Mouse (Mus musculus) heart, embryonic 15.5 days (tissue): Measurements from ENCODE around the gene Hist3h2ba. TPM values are rescaled to one million over a fixed set of nuclear protein-coding genes. Genes with fewer than 3 reads are reported as not detected.

Source experiments
- ATAC-seq: fragments of 200-750 bp; cut with Nextera tagmentation; replicated peaks from 2 replicates; pipeline ENCODE4 v1.8.0; 2017; ENCODE audit warnings: low read depth, moderate TSS enrichment; ENCODE audit not compliant: insufficient number of reproducible peaks, insufficient read depth, low FRiP score
- H3K27ac ChIP-seq: fragments of 300-500 bp; sonication (generic); 2 replicates; pipeline ENCODE4 v1.5.1; 2015; ENCODE audit warnings: mild to moderate bottlenecking, inconsistent platforms
- H3K27me3 ChIP-seq: fragments of 300-500 bp; sonication (generic); 2 replicates; pipeline ENCODE4 v1.6.1; 2015; ENCODE audit warnings: inconsistent platforms
- H3K36me3 ChIP-seq: fragments of 300-500 bp; sonication (generic); 2 replicates; pipeline ENCODE4 v1.6.1; 2015; ENCODE audit warnings: mild to moderate bottlenecking, inconsistent platforms
- H3K4me1 ChIP-seq: fragments of 300-500 bp; sonication (generic); replicated peaks from 2 replicates; pipeline ENCODE4 v1.6.1; 2015; ENCODE audit warnings: inconsistent platforms
- H3K4me2 ChIP-seq: fragments of 300-500 bp; sonication (generic); 2 replicates; pipeline ENCODE4 v1.6.1; 2015; ENCODE audit warnings: inconsistent platforms, mild to moderate bottlenecking, moderate library complexity
- H3K4me3 ChIP-seq: fragments of 300-500 bp; sonication (generic); 2 replicates; pipeline ENCODE4 v1.5.1; 2015; ENCODE audit warnings: mild to moderate bottlenecking, inconsistent platforms
- H3K9ac ChIP-seq: fragments of 300-500 bp; sonication (generic); 2 replicates; pipeline ENCODE4 v1.6.1; 2015; ENCODE audit warnings: mild to moderate bottlenecking, inconsistent platforms
- H3K9me3 ChIP-seq: fragments of 300-500 bp; sonication (generic); replicated peaks from 2 replicates; pipeline ENCODE4 v1.6.1; 2016; ENCODE audit warnings: inconsistent platforms
- WGBS: fragments of 180-500 bp; shearing (Covaris S2); methylation state at CpG from one replicate; pipeline ENCODE4 v1.1.7; 2015; ENCODE audit warnings: mixed read lengths; 5-methylcytosine and 5-hydroxymethylcytosine counted together
- polyA plus RNA-seq: library from polyadenylated mRNA; unstranded; fragments of >200 nt; fragmentation: Nextera tagmentation; extraction: Ambion mirVana; gene quantifications from 2 replicates; pipeline ENCODE4 v1.2.1, GENCODE M21; 2015

Hist3h2ba gene
- polyA plus RNA-seq, 1 experiment from 2014 or later = 18.0 TPM

DNA sequence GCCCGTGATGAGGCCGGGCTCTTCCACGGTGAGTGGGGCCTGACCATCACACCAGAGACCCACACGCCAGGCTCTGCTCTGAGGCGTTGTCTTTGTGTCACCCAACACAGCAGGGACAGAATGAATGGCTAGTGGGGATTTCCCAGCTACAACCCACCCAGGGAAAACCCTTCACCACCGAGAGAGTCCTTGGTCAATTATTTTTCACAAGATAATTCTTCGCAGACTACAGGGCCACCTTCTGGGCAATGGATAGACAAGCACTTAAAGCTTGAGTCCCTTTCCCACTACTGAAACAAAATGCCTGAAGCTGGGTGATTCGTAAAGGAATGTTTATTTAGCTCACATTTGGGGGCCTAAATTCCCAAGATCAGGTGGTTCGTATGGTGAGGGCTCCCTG, 26.3 kb upstream of the Hist3h2ba start:
- Histone ChIP-seq H3K4me1 (no peaks in the 10 kb centered on the region), H3K4me2 (no peak overlapping the region), H3K9ac (no peak overlapping the region), H3K4me3 (no peak overlapping the region), H3K9me3 (no peaks in the 10 kb centered on the region), H3K27me3 (no peaks in the 10 kb centered on the region), H3K27ac (no peak overlapping the region), H3K36me3 (no peaks in the 10 kb centered on the region)
- no peak for ATAC-seq
- 79% methylated on average over 9 of the region's 9 CpGs for WGBS

DNA sequence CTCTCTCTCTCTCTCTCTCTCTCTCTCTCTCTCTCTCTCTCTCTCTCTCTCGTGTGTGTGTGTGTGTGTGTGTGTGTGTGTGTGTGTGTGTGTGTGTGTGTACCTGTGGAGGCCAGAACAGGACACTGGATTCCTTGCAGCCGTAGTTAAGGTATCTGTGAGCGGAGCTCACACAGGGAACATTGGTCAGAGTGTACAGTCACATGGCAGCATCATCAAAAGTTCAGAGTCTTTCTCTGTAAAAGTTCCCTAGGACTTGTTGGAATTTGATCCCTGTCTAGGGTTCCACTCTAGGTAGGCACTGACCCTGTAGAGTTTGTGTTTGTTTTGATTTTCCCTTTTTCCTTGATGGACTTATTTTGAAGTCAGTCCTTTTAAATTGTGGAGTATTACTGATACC, 22.1 kb upstream of the Hist3h2ba start:
- H3K27me3 ChIP-seq = no peaks in the 10 kb centered on the region
- H3K27ac ChIP-seq = no peak overlapping the region
- H3K4me2 ChIP-seq = no peak overlapping the region
- 86% methylated on average over 2 of the region's 3 CpGs for WGBS
- no peak overlapping the region for H3K9ac ChIP-seq
- H3K4me1 ChIP-seq = peaks cover 8% of the 10 kb centered on the region
- H3K9me3 ChIP-seq = no peaks in the 10 kb centered on the region
- no peak for ATAC-seq
- H3K4me3 ChIP-seq = no peak overlapping the region
- H3K36me3 ChIP-seq = peaks cover 9% of the 10 kb centered on the region; the same call in 1 of the 2 replicates

- no peaks in the 10 kb centered on the region for H3K27me3 ChIP-seq
- H3K4me2 ChIP-seq = no peak overlapping the region
- H3K4me1 ChIP-seq = peaks cover 8% of the 10 kb centered on the region
- H3K36me3 ChIP-seq = peaks cover 13% of the 10 kb centered on the region
- no peak overlapping the region for H3K27ac ChIP-seq
- WGBS = 67% methylated on average over 2 of the region's 2 CpGs
- no peak overlapping the region for H3K9ac ChIP-seq
- ATAC-seq = no peak
- no peaks in the 10 kb centered on the region for H3K9me3 ChIP-seq
- no peak overlapping the region for H3K4me3 ChIP-seq
Measured at GRCm38 (mm10) chr11:58927053-58927452, 21.7 kb upstream of the Hist3h2ba start.

GRCm38 (mm10) chr11:58927790-58928651, 20.7 kb upstream of the Hist3h2ba start:
- peak overlapping the region; percentile 61 for H3K4me2 ChIP-seq
- H3K4me1 ChIP-seq = peaks cover 8% of the 10 kb centered on the region
- 26% methylated on average over 20 of the region's 20 CpGs for WGBS
- H3K9me3 ChIP-seq = no peaks in the 10 kb centered on the region
- H3K27ac ChIP-seq = peak overlapping the region; percentile 74
- H3K36me3 ChIP-seq = peaks cover 22% of the 10 kb centered on the region
- H3K27me3 ChIP-seq = no peaks in the 10 kb centered on the region
- peak overlapping the region; percentile 38; the same call in 1 of the 2 replicates for H3K9ac ChIP-seq
- no peak; the same call in 1 of the 2 replicates for ATAC-seq
- peak overlapping the region; percentile 42 for H3K4me3 ChIP-seq

DNA sequence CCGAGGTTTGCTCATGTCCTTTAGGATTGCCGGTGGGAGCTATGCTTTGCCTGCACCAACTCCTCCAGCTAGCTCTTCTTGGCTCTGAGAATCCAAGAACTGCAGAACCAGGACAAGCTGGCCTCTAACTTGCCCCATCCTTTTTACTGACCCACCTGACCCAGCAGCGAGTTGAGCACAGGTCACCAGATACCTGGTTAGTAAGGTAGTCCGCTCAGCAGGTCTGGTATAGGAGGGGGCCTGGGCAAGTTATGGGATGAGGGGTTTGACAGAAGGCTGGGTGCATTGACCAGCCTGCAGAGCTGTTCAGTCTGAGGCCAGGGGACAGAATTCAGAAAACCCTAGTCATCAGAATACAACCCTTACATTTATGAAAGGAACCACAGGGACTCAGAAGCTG, 19.7 kb upstream of the Hist3h2ba start:
- peaks cover 8% of the 10 kb centered on the region for H3K4me1 ChIP-seq
- no peak overlapping the region for H3K27ac ChIP-seq
- ATAC-seq = no peak
- WGBS = 66% methylated on average over 4 of the region's 4 CpGs
- no peak overlapping the region for H3K4me3 ChIP-seq
- no peaks in the 10 kb centered on the region for H3K27me3 ChIP-seq
- no peak overlapping the region for H3K4me2 ChIP-seq
- no peak overlapping the region for H3K9ac ChIP-seq
- no peaks in the 10 kb centered on the region for H3K9me3 ChIP-seq
- H3K36me3 ChIP-seq = peaks cover 33% of the 10 kb centered on the region

DNA sequence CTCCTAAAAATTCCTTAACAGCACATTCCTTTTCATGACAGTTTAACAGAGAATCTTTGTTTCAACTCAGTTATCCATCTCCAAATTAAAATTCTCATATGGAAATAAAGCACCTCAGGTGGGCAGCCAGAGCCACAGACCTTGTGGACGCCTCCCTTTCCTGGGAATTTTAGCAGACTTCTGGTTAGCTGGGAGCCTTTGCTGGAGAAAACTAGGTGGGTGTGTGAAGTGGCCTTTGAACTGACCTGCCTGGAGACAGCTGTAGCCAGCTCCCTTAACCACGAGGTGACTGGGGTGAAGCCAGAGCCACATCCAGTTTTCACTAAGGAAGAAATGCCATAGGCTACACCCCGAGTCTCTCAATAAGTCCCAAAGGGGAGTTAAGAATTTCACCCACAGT, 19.1 kb upstream of the Hist3h2ba start:
- Histone ChIP-seq H3K4me3 (no peak overlapping the region), H3K4me1 (peaks cover 8% of the 10 kb centered on the region), H3K27me3 (no peaks in the 10 kb centered on the region), H3K9me3 (no peaks in the 10 kb centered on the region), H3K36me3 (peaks cover 38% of the 10 kb centered on the region), H3K9ac (no peak overlapping the region), H3K27ac (no peak overlapping the region), H3K4me2 (no peak overlapping the region)
- ATAC-seq = no peak
- WGBS = 49% methylated on average over 3 of the region's 3 CpGs

GRCm38 (mm10) chr11:58930254-58930653, 18.5 kb upstream of the Hist3h2ba start:
- no peaks in the 10 kb centered on the region for H3K27me3 ChIP-seq
- no peak for ATAC-seq
- no peak overlapping the region for H3K4me2 ChIP-seq
- peaks cover 42% of the 10 kb centered on the region for H3K36me3 ChIP-seq
- H3K27ac ChIP-seq = no peak overlapping the region
- H3K4me3 ChIP-seq = no peak overlapping the region
- no peaks in the 10 kb centered on the region for H3K9me3 ChIP-seq
- H3K9ac ChIP-seq = no peak overlapping the region
- H3K4me1 ChIP-seq = peaks cover 8% of the 10 kb centered on the region
- 84% methylated on average over 3 of the region's 3 CpGs for WGBS

DNA sequence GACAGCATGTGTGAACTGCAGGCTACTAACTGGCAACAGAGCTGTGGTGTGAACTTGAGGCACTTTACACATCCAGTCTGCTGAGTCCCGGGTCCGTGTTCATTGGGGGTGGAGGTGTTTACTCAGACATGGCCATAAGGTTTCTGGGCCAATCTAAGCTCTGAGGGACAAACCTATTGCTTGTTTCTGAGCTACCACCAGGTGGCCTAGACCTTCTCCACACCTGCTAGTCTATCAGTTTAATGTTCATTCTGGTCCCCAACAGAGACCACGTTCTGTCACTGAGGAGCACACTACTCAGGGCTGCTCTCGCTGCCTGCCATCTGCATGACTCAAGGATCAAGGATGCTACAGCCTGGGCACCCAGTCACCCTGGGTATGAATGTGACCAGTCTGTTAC, 17.1 kb upstream of the Hist3h2ba start:
- WGBS = 65% methylated on average over 4 of the region's 4 CpGs

DNA sequence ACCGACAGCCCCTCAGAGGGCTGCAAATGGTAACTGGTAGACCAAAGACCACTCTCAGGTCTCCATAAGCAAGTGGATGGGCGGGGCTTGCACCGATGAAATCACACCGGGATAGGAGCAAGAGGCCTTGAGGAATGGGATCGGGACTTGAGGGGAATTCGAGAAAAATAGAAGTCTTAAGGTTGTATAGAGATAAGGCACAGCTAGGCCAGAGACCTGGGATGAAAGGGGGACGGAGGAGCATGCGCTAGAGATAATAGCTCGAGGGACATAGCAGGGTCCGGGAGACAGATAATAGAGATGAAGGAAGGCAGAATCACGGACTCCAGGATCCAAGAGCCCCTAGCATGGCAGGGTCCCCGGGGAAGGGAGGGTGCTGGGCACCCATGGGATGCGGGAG, 10.8 kb upstream of the Hist3h2ba start:
- Histone ChIP-seq H3K4me1 (peaks cover 25% of the 10 kb centered on the region), H3K27ac (peak overlapping the region; percentile 98), H3K4me2 (peak overlapping the region; percentile 95), H3K36me3 (peaks cover 33% of the 10 kb centered on the region), H3K9ac (peak overlapping the region; percentile 98), H3K9me3 (no peaks in the 10 kb centered on the region), H3K27me3 (peaks cover 4% of the 10 kb centered on the region; the same call in 1 of the 2 replicates), H3K4me3 (peak overlapping the region; percentile 90)
- under 1% methylated on average over 13 of the region's 13 CpGs for WGBS
- no peak for ATAC-seq

More for the DNA sequence above, 17.1 kb upstream of the Hist3h2ba start:
- H3K27me3 ChIP-seq = no peaks in the 10 kb centered on the region
- no peak for ATAC-seq
- H3K9ac ChIP-seq = no peak overlapping the region
- no peaks in the 10 kb centered on the region for H3K9me3 ChIP-seq
- H3K4me2 ChIP-seq = no peak overlapping the region
- H3K4me3 ChIP-seq = no peak overlapping the region
- H3K27ac ChIP-seq = no peak overlapping the region
- H3K4me1 ChIP-seq = peaks cover 14% of the 10 kb centered on the region
- H3K36me3 ChIP-seq = peaks cover 50% of the 10 kb centered on the region

GRCm38 (mm10) chr11:58938322-58939087, 10.2 kb upstream of the Hist3h2ba start, which contains the start of gene Rnf187:
Gene Rnf187 (minus strand): TSS chr11:58938916.
- Histone ChIP-seq H3K9me3 (no peaks in the 10 kb centered on the region), H3K9ac (peak within 1 kb of the TSS; percentile 98), H3K36me3 (peaks cover 27% of the 10 kb centered on the region), H3K4me3 (peak within 1 kb of the TSS; percentile 90), H3K4me2 (peak within 1 kb of the TSS; percentile 95), H3K4me1 (peaks cover 25% of the 10 kb centered on the region), H3K27ac (peak within 1 kb of the TSS; percentile 98), H3K27me3 (peaks cover 5% of the 10 kb centered on the region)
- under 1% methylated on average over 94 of the region's 95 CpGs for WGBS
- peak; percentile 97 for ATAC-seq

- peak overlapping the region; percentile 8; the same call in 1 of the 2 replicates for H3K9ac ChIP-seq
- H3K4me1 ChIP-seq = peaks cover 25% of the 10 kb centered on the region
- H3K4me3 ChIP-seq = peak overlapping the region; percentile 90
- no peak for ATAC-seq
- H3K27me3 ChIP-seq = peaks cover 11% of the 10 kb centered on the region
- no peaks in the 10 kb centered on the region for H3K9me3 ChIP-seq
- peak overlapping the region; percentile 98 for H3K27ac ChIP-seq
- H3K36me3 ChIP-seq = peaks cover 21% of the 10 kb centered on the region
- 18% methylated on average over 6 of the region's 6 CpGs for WGBS
- H3K4me2 ChIP-seq = peak overlapping the region; percentile 95
Measured at GRCm38 (mm10) chr11:58939088-58939439, 9.7 kb upstream of the Hist3h2ba start.
